In genomic region chr14:115092081-115092480, GRCm38 (mm10) we compare ENCODE assay signal across 8 mouse cellular contexts. TPM values are rescaled to one million over a fixed set of nuclear protein-coding genes. Genes with fewer than 3 reads are reported as not detected.
A peak's percentile ranks its signal among the peaks of the same experiment; 100 is the strongest.
DNase-seq lines count a peak whose midpoint lies in the region; ATAC-seq and TF ChIP-seq lines count a peak whose summit lies in the region.

TSS of gene Gpc5 (plus strand) at chr14:115092215.

- peaks cover 31% of the 10 kb centered on the region for H3K27me3 ChIP-seq in intestine, postnatal 0 days (replicated peaks; ENCODE audit: control insufficient read depth, insufficient read depth, low read length)
- H3K27me3 ChIP-seq in midbrain, embryonic 10.5 days (ENCODE audit: low read depth, poor library complexity, severe bottlenecking): peaks cover 65% of the 10 kb centered on the region

- WGBS in intestine, postnatal 0 days: under 1% methylated on average over 31 of the region's 31 CpGs
- under 1% methylated on average over 28 of the region's 31 CpGs for WGBS in midbrain, embryonic 10.5 days

- no peaks in the 10 kb centered on the region for H3K4me1 ChIP-seq in intestine, postnatal 0 days (replicated peaks; ENCODE audit: control insufficient read depth, insufficient read depth, low read length)
- peaks cover 9% of the 10 kb centered on the region for H3K4me1 ChIP-seq in midbrain, embryonic 10.5 days

- ATAC-seq in intestine, postnatal 0 days: peak; percentile 95

- no peak within 1 kb of the TSS for H3K9ac ChIP-seq in intestine, postnatal 0 days (ENCODE audit: low read depth, low read length)

- no peak within 1 kb of the TSS for H3K27ac ChIP-seq in intestine, postnatal 0 days (ENCODE audit: low read depth, low read length)
- peak within 1 kb of the TSS; percentile 28 for H3K27ac ChIP-seq in midbrain, embryonic 10.5 days (replicated peaks)

- H3K36me3 ChIP-seq in intestine, postnatal 0 days (ENCODE audit: control insufficient read depth, insufficient read depth): no peaks in the 10 kb centered on the region
- no peaks in the 10 kb centered on the region for H3K36me3 ChIP-seq in midbrain, embryonic 10.5 days

- peak within 1 kb of the TSS; percentile 92 for H3K4me2 ChIP-seq in intestine, postnatal 0 days (replicated peaks; ENCODE audit: low read depth)

- H3K9me3 ChIP-seq in intestine, postnatal 0 days (ENCODE audit: control insufficient read depth): no peaks in the 10 kb centered on the region
- H3K9me3 ChIP-seq in midbrain, embryonic 10.5 days (replicated peaks): no peaks in the 10 kb centered on the region

- intact Hi-C loops in left cerebral cortex, postnatal 36 days (cut with DNase I): no loop called here

- no peak for TF ChIP-seq CTCF in intestine, postnatal 0 days (IDR thresholded peaks at IDR 0.05; ENCODE audit: low read depth)

- peak; percentile 78 for DNase-seq in adrenal gland, adult 8-10 months
- peak; percentile 93 for DNase-seq in embryo, embryonic 9.5 days (ENCODE audit: extremely low spot score)
- DNase-seq in gastrocnemius, postnatal 4 days (ENCODE audit: low spot score in 2 of 2): peak; percentile 69 to 83
- DNase-seq in left cerebral cortex, postnatal 36 days (ENCODE audit: low spot score in 2 of 2): peak; percentile 86 to 89
- DNase-seq in midbrain, embryonic 10.5 days (ENCODE audit: low spot score): peak; percentile 91
- DNase-seq in right cerebral cortex, postnatal 36 days (ENCODE audit: low spot score in 2 of 2): peak; percentile 74 to 81
- DNase-seq in urinary bladder, postnatal 4 days (ENCODE audit: low spot score in 2 of 2): peak; percentile 72 to 84

- peak within 1 kb of the TSS; percentile 58 for H3K4me3 ChIP-seq in intestine, postnatal 0 days (ENCODE audit: low read depth, low read length)
- H3K4me3 ChIP-seq in midbrain, embryonic 10.5 days: peak within 1 kb of the TSS; percentile 81

RNA-seq across cellular contexts. Expression of gene Gpc5, which starts in this region (rescaled TPM):
- under 1 TPM in 2 of 4 experiments, not detected in 2; 0.29 to 0.42 TPM for total RNA-seq in adrenal gland, adult 8-10 months (2022)
- total RNA-seq in gastrocnemius, postnatal 4 days (2021): not detected
- 0.09 and 0.12 TPM in 2 replicates for polyA plus RNA-seq in intestine, postnatal 0 days (2015; fragmentation: Nextera tagmentation; extraction: Ambion mirVana)
- 10 to 100 TPM; 31.3 to 34.0 TPM for total RNA-seq in left cerebral cortex, postnatal 36 days (2021)
- 0.30 and 0.83 TPM in 2 replicates for polyA plus RNA-seq in midbrain, embryonic 10.5 days (2016; fragmentation: Nextera tagmentation; extraction: Ambion mirVana)

Comparison
In these comparisons a context has a peak if more than half of its experiments do, and no peak if none do; other contexts are left out.
1. RNA of gene Gpc5 (total RNA-seq): 31.3 to 34.0 TPM in left cerebral cortex, postnatal 36 days; 0.29 to 0.42 TPM in adrenal gland, adult 8-10 months and not detected in gastrocnemius, postnatal 4 days; every median in the first group is over 10 times any median in the second.
2. Peak in DNase-seq in adrenal gland, adult 8-10 months; RNA of the gene not detected or under 1 TPM.
3. Peak in DNase-seq in gastrocnemius, postnatal 4 days; RNA of the gene not detected or under 1 TPM.
4. Peak in ATAC-seq, H3K4me3 ChIP-seq and H3K4me2 ChIP-seq in intestine, postnatal 0 days; RNA of the gene not detected or under 1 TPM.
5. Peak in DNase-seq, H3K4me3 ChIP-seq and H3K27ac ChIP-seq in midbrain, embryonic 10.5 days; RNA of the gene not detected or under 1 TPM.
6. Peak in every context shown above with its lines, with median percentiles within 50 percentile points of each other: DNase-seq.